Mouse (Mus musculus): ENCODE results near the gene H1f0.

Gene H1f0

GRCm38 (mm10) chr15:79068416-79068815 lies 40.2 kb downstream of the H1f0 start:
- no peak for DNase-seq (ENCODE audit: low read depth, low spot score)

DNA sequence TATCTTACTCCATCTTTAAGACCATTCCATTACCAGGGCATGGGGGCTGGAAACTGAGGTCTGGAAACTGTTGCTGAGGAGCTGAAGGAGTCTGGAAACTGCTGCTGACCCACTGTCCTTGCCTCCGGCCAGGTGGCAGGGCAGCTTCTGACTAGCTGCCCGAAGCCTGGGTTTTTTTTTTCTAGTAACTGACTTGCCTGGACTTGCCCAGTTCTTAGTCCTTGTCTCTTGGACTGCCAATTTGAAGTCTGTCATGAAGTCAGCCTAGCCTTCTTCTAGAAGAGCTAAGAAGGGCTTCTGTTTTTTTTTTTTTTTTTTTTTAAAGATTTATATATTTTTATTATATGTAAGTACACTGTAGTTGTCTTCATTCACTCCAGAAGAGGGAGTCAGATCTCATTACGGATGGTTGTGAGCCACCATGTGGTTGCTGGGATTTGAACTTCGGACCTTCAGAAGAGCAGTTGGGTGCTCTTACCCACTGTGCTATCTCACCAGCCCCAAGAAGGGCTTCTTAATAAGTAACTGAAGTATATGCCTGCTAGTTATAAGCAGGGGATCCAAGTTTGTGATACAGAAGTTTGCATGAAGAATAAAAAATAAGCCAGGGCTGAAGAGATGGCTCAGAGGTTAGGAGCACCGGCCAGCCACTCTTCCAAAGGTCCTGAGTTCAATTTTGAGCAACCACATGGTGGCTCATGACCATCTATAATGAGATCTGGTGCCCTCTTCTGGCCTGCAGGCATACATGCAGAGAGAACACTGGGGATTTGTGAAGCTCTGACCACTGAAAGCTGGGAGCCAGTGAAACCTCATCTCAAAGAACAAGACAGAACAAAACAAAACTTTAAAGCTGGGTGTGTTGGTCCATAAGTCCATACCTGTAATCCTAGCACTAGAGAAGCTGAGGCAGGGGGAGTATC lies 43.1 kb downstream of the H1f0 start:
- no peak for DNase-seq (ENCODE audit: low read depth, low spot score)

- no peak for DNase-seq (ENCODE audit: low read depth, low spot score)
Measured at GRCm38 (mm10) chr15:79073752-79074151, 45.5 kb downstream of the H1f0 start.

DNA sequence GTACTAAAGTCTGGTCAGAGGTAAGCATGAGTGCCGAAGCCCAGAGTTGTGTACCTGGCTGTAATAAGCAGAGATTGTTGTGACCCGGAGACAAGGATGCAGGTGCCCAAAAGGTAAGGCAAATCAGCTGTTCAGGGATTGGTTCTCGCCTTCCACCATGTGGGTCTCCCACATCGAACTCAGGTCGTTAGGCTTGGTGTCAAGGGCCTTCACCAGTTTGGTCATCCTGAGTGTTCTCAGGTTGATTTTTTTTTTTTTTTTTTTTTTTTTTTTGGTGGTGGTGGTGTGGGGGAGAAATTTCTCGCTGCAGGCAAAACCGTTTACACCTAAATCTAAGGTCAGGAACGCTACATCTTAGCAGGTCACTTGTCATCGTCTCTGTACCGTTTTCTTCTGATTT lies 46.2 kb downstream of the H1f0 start:
- no peak for DNase-seq (ENCODE audit: low read depth, low spot score)

- DNase-seq (ENCODE audit: low read depth, low spot score): peak; percentile 73
Measured at GRCm38 (mm10) chr15:79074913-79075532, 46.8 kb downstream of the H1f0 start, which contains the start of gene Eif3l. Gene Eif3l (plus strand): TSS chr15:79075179.

GRCm38 (mm10) chr15:79075658-79076365 lies 47.6 kb downstream of the H1f0 start:
- no peak for DNase-seq (ENCODE audit: low read depth, low spot score)

DNA sequence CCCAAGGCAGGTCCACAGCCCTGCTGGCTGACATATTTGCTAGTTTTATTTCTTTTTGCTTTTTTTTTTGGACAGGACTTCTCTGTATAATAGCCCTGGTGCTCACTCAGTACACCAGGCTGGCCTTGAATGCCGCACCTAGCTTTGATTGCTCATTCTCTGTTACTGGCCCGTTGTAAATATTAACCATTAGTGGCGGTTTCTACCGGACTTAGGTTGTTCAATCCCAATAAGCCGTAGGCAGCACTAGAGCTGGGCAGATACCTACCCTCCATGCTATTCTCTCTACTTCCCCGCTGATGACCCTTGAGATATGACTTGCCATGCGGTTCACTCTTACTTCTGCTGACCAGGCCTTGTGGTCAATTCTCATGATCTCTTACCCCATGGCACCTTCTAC lies 51.3 kb downstream of the H1f0 start:
- DNase-seq (ENCODE audit: low read depth, low spot score): no peak

Measured in WW6 (cell line).